In the genomic region with DNA sequence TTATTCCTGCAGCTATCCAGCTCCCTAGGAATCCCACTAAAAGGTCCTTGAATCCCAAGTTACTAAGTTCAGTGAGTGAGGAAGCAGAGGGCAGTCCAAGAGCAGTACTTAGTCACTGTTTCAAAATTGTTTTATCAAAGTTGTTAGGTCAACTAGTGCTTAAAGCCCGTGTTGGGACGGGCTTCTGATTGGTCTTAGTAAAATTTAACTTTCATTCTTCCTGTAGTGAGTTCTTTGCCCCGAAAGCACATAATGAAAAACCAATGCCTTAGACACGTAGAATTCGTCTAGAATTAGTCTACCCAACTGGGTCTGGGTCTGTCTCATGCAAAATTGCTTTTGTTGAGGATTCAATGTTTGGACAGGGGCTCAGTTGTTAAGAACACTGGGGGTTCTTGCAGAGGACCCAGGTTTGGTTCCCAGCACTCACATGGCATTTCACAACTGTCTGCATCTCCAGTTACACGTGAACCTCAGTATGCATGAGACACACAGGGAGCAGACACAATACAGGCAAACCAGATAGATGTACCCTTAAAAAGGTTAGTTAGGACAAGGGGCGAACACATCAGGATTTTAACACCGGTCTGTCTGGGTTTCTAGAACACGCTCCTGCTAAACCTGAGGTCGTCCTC, we compare ENCODE assay signal across 8 mouse cellular contexts. TPM values are rescaled to one million over a fixed set of nuclear protein-coding genes. Genes with fewer than 3 reads are reported as not detected.
DNase-seq lines count a peak whose midpoint lies in the region; ATAC-seq lines count a peak whose summit lies in the region.

No protein-coding gene starts in this region.

- no peak; the same call in 1 of the 2 replicates for ATAC-seq in embryonic facial prominence, embryonic 11.5 days (replicated peaks; ENCODE audit: insufficient number of reproducible peaks, low FRiP score, low TSS enrichment, low read depth)
- peak; percentile 17 for ATAC-seq in intestine, embryonic 14.5 days (replicated peaks; ENCODE audit: low FRiP score, low TSS enrichment, low read depth)
- peak; percentile 34; the same call in 1 of the 2 replicates for ATAC-seq in midbrain, embryonic 11.5 days (ENCODE audit: low FRiP score)

- intact Hi-C loops in left cerebral cortex, postnatal 10 days (cut with DNase I) = no loop called here

- no peaks in the 10 kb centered on the region; the same call in 1 of the 2 replicates for H3K36me3 ChIP-seq in embryonic facial prominence, embryonic 11.5 days (replicated peaks; ENCODE audit: control insufficient read depth, insufficient read depth, low read depth, low read length)
- H3K36me3 ChIP-seq in intestine, embryonic 14.5 days (ENCODE audit: control insufficient read depth, insufficient read depth, low read length) = peaks cover 10% of the 10 kb centered on the region
- peaks cover 3% of the 10 kb centered on the region; the same call in 1 of the 2 replicates for H3K36me3 ChIP-seq in midbrain, embryonic 11.5 days (ENCODE audit: control insufficient read depth, insufficient read depth, low read length)

- peak; percentile 18 to 50 for DNase-seq in kidney, adult 8-10 months
- DNase-seq in kidney, postnatal 4 days = no peak
- no peak for DNase-seq in embryonic facial prominence, embryonic 11.5 days (ENCODE audit: low spot score)
- DNase-seq in intestine, embryonic 14.5 days (ENCODE audit: low spot score) = no peak
- no peak for DNase-seq in midbrain, embryonic 11.5 days (ENCODE audit: low spot score, missing footprints)
- no peak for DNase-seq in left cerebral cortex, postnatal 10 days (ENCODE audit: extremely low spot score in 1 of 2, low spot score in 2 of 2)
- DNase-seq in gastrocnemius, postnatal 25 days = no peak
- no peak for DNase-seq in spleen, adult 12 weeks (ENCODE audit: low spot score)

- peak overlapping the region; percentile 78 for H3K27ac ChIP-seq in embryonic facial prominence, embryonic 11.5 days (replicated peaks; ENCODE audit: low read depth, low read length)
- H3K27ac ChIP-seq in intestine, embryonic 14.5 days (ENCODE audit: low read depth) = peak overlapping the region; percentile 68
- H3K27ac ChIP-seq in midbrain, embryonic 11.5 days (ENCODE audit: low read depth, low read length) = peak overlapping the region; percentile 74

- H3K4me2 ChIP-seq in embryonic facial prominence, embryonic 11.5 days (ENCODE audit: low read depth, low read length) = peak overlapping the region; percentile 61
- peak overlapping the region; percentile 72 for H3K4me2 ChIP-seq in intestine, embryonic 14.5 days (ENCODE audit: low read length)
- H3K4me2 ChIP-seq in midbrain, embryonic 11.5 days = peak overlapping the region; percentile 68

- H3K9me3 ChIP-seq in embryonic facial prominence, embryonic 11.5 days (replicated peaks; ENCODE audit: control insufficient read depth, low read length) = no peaks in the 10 kb centered on the region
- H3K9me3 ChIP-seq in intestine, embryonic 14.5 days (ENCODE audit: control insufficient read depth, low read length) = no peaks in the 10 kb centered on the region
- H3K9me3 ChIP-seq in midbrain, embryonic 11.5 days (ENCODE audit: control insufficient read depth, low read length) = 0 out of 2 replicates have a peak, but pooled peaks cover 3% of the 10 kb centered on the region

- no peaks in the 10 kb centered on the region for H3K4me1 ChIP-seq in embryonic facial prominence, embryonic 11.5 days (ENCODE audit: control insufficient read depth, insufficient read depth, low read length)
- peaks cover 11% of the 10 kb centered on the region for H3K4me1 ChIP-seq in intestine, embryonic 14.5 days (replicated peaks; ENCODE audit: control insufficient read depth, insufficient read depth, low read length)
- peaks cover 13% of the 10 kb centered on the region for H3K4me1 ChIP-seq in midbrain, embryonic 11.5 days (ENCODE audit: control insufficient read depth, insufficient read depth, low read length)

- H3K9ac ChIP-seq in embryonic facial prominence, embryonic 11.5 days (replicated peaks; ENCODE audit: low read length) = peak overlapping the region; percentile 74
- peak overlapping the region; percentile 48 for H3K9ac ChIP-seq in intestine, embryonic 14.5 days (ENCODE audit: low read length)
- peak overlapping the region; percentile 82 for H3K9ac ChIP-seq in midbrain, embryonic 11.5 days (ENCODE audit: low read length)

- peak overlapping the region; percentile 96 for H3K4me3 ChIP-seq in embryonic facial prominence, embryonic 11.5 days (ENCODE audit: low read depth, low read length)
- peak overlapping the region; percentile 97 for H3K4me3 ChIP-seq in intestine, embryonic 14.5 days (ENCODE audit: low read depth, low read length)
- H3K4me3 ChIP-seq in midbrain, embryonic 11.5 days (ENCODE audit: low read depth, low read length) = peak overlapping the region; percentile 95

- 25% methylated on average over 10 of the region's 10 CpGs for WGBS in embryonic facial prominence, embryonic 11.5 days
- WGBS in intestine, embryonic 14.5 days = 26% methylated on average over 10 of the region's 10 CpGs
- WGBS in midbrain, embryonic 11.5 days = 28% methylated on average over 10 of the region's 10 CpGs

- H3K27me3 ChIP-seq in embryonic facial prominence, embryonic 11.5 days (ENCODE audit: control insufficient read depth, insufficient read depth, low read length) = no peaks in the 10 kb centered on the region
- H3K27me3 ChIP-seq in intestine, embryonic 14.5 days (replicated peaks; ENCODE audit: control insufficient read depth, insufficient read depth, low read length) = no peaks in the 10 kb centered on the region
- H3K27me3 ChIP-seq in midbrain, embryonic 11.5 days (ENCODE audit: control insufficient read depth, insufficient read depth, low read length) = no peaks in the 10 kb centered on the region

RNA-seq across cellular contexts. Expression of a gene that starts 0.7 kb away (rescaled TPM):
- 133 and 137 TPM in 2 replicates for polyA plus RNA-seq in embryonic facial prominence, embryonic 11.5 days (2014; fragmentation: Nextera tagmentation; extraction: Ambion mirVana)
- 114 and 115 TPM in 2 replicates for polyA plus RNA-seq in intestine, embryonic 14.5 days (2014; fragmentation: Nextera tagmentation; extraction: Ambion mirVana)
- 118 and 136 TPM in 2 replicates for polyA plus RNA-seq in midbrain, embryonic 11.5 days (2014; fragmentation: Nextera tagmentation; extraction: Ambion mirVana)
- 10 to 100 TPM; 74.5 to 77.7 TPM for total RNA-seq in left cerebral cortex, postnatal 10 days (2021)
- total RNA-seq in gastrocnemius, postnatal 25 days (2021) = 10 to 100 TPM; 20.3 to 21.1 TPM

Comparison
In these comparisons a context has a peak if more than half of its experiments do, and no peak if none do; other contexts are left out.
1. DNase-seq: peak in kidney, adult 8-10 months (2 of 2); none in kidney, postnatal 4 days (0 of 2), embryonic facial prominence, embryonic 11.5 days (single experiment), intestine, embryonic 14.5 days (single experiment), midbrain, embryonic 11.5 days (single experiment), left cerebral cortex, postnatal 10 days (0 of 2), gastrocnemius, postnatal 25 days (single experiment) and spleen, adult 12 weeks (single experiment).
2. Peak in every context shown above with its lines, with median percentiles within 50 percentile points of each other: H3K27ac ChIP-seq, H3K4me2 ChIP-seq, H3K4me3 ChIP-seq and H3K9ac ChIP-seq.